Mouse (Mus musculus) neural tube, embryonic 12.5 days (tissue): ENCODE measurements at regions not wholly inside any gene's neighbourhood (a gene's known extent, or its start where the extent isn't known, plus 50 kb on each side); places are given as distances from the start of the nearest gene placed in this dataset.
"Not testable (repeated sequence)": the region's sequence is repeated elsewhere in the genome, so short reads cannot be mapped to it uniquely, and the experiment has no call there.

Experiments used
- ATAC-seq: fragments of 200-750 bp; cut with Nextera tagmentation; 2 replicates; pipeline ENCODE4 v1.8.0; 2017; ENCODE audit warnings: low read depth, mild to moderate bottlenecking, moderate TSS enrichment, moderate library complexity; ENCODE audit not compliant: low FRiP score
- H3K27ac ChIP-seq: fragments of 300-500 bp; sonication (generic); 2 replicates; pipeline ENCODE4 v1.5.1; 2016
- H3K27me3 ChIP-seq: fragments of 300-500 bp; sonication (generic); replicated peaks from 2 replicates; pipeline ENCODE4 v1.6.1; 2016; ENCODE audit warnings: mild to moderate bottlenecking
- H3K36me3 ChIP-seq: fragments of 300-500 bp; sonication (generic); 2 replicates; pipeline ENCODE4 v1.6.1; 2016; ENCODE audit warnings: mild to moderate bottlenecking
- H3K4me1 ChIP-seq: fragments of 300-500 bp; sonication (generic); 2 replicates; pipeline ENCODE4 v1.6.1; 2016
- H3K4me2 ChIP-seq: fragments of 300-500 bp; sonication (generic); replicated peaks from 2 replicates; pipeline ENCODE4 v1.6.1; 2016; ENCODE audit warnings: mild to moderate bottlenecking
- H3K4me3 ChIP-seq: fragments of 300-500 bp; sonication (generic); 2 replicates; pipeline ENCODE4 v1.5.1; 2016
- H3K9ac ChIP-seq: fragments of 300-500 bp; sonication (generic); 2 replicates; pipeline ENCODE4 v1.6.1; 2016; ENCODE audit warnings: mild to moderate bottlenecking
- H3K9me3 ChIP-seq: fragments of 300-500 bp; sonication (generic); 2 replicates; pipeline ENCODE4 v1.6.1; 2016; ENCODE audit warnings: mild to moderate bottlenecking
- WGBS: fragments of 180-500 bp; shearing (Covaris S2); methylation state at CpG from one replicate; pipeline ENCODE4 v1.1.7; 2016; 5-methylcytosine and 5-hydroxymethylcytosine counted together

DNA sequence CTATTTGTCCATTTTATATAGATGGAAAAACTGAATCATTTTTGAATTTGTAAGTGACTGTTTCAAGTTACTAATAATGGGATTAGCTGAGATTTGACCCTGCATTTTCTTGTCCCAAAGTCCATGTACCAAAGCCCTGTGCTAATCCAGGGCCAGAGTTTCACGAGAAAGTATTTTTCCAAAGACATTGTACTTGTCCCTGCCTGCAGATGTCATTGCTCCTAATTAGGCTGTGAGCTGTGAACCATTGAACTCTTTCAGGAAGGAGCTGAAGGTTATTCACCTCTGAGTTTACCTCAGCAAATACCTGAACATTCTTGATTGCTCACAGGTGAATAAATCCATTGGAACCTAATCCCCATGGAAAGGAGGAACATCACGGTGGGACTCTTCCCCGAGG is 154.5 kb upstream of the Slc13a1 start:
- 86% methylated on average over 3 of the region's 3 CpGs for WGBS

DNA sequence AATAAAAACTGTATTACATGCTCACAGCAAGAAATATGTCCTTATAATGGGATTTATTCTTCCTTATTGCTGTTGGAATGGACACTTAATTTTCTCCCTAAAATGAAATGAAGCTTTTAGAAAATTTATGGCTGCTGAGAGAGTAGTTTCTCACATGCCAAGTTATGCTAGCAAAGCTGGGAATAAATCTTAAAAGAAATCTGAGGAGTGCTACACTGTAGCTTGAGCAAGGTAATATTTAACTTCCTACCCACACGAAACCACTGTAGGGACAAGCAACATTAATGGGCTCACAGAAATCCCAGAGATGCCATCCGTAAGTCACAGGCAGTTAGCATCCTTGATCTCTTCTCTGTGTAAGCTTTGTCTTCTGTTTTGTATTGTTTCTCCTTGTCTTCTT is 151.0 kb upstream of the Slc13a1 start:
- no peak for ATAC-seq
- H3K36me3 ChIP-seq: no peaks in the 10 kb centered on the region
- H3K9ac ChIP-seq: no peak overlapping the region
- H3K4me2 ChIP-seq: no peak overlapping the region
- H3K27me3 ChIP-seq: no peaks in the 10 kb centered on the region
- no peak overlapping the region for H3K4me3 ChIP-seq
- 69% methylated on average over 2 of the region's 2 CpGs for WGBS
- H3K4me1 ChIP-seq: no peaks in the 10 kb centered on the region
- H3K9me3 ChIP-seq: no peaks in the 10 kb centered on the region
- H3K27ac ChIP-seq: no peak overlapping the region

More for the DNA sequence above, 154.5 kb upstream of the Slc13a1 start:
- ATAC-seq: no peak
- H3K27me3 ChIP-seq: no peaks in the 10 kb centered on the region
- H3K4me2 ChIP-seq: no peak overlapping the region
- H3K4me3 ChIP-seq: no peak overlapping the region
- H3K9me3 ChIP-seq: no peaks in the 10 kb centered on the region
- H3K4me1 ChIP-seq: no peaks in the 10 kb centered on the region
- no peak overlapping the region for H3K9ac ChIP-seq
- H3K27ac ChIP-seq: no peak overlapping the region
- no peaks in the 10 kb centered on the region for H3K36me3 ChIP-seq

DNA sequence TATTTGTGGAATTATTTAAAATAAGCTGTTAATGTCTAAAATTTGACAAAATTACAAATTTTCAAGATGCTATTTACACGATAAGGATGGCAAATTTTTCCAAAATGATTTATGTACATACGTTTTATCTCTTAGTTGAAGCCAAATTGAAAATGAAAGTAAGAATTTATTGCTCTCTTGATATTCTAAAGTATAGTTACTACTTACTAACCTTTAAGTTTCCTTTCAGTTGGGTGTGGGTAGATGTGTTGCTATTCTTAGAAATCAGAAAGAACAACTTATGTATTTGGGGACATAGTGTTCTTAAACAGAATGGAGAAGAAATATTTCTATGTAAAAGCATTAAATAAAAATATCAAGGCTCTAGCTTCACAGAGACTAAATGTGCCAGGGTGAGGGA is 142.8 kb upstream of the Slc13a1 start:
- no peak overlapping the region for H3K4me2 ChIP-seq
- no peaks in the 10 kb centered on the region for H3K4me1 ChIP-seq
- H3K36me3 ChIP-seq: no peaks in the 10 kb centered on the region
- ATAC-seq: no peak
- H3K27me3 ChIP-seq: no peaks in the 10 kb centered on the region
- no peak overlapping the region for H3K4me3 ChIP-seq
- no peaks in the 10 kb centered on the region for H3K9me3 ChIP-seq
- WGBS: 89% methylated on average over 2 of the region's 2 CpGs
- H3K27ac ChIP-seq: no peak overlapping the region
- no peak overlapping the region for H3K9ac ChIP-seq

DNA sequence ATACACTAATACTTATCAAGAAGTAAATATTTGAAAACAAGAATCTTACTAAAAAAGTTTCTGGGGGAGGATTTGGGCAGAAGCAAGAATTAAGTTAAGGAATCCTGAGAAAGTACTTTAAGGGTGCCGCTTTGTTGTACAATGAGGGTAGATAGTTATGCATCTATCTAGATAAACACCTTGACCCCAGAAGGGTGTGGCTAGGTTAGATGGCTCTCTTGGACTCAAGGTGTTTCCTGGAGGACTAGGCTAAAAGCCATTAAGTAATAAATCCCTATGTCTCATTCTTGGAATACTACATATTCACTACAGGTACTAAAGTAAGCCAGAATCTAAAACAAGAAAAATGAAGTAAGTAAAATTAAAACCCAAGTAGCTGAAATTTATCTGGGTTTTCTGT is 141.9 kb upstream of the Slc13a1 start:
- ATAC-seq: no peak
- Histone ChIP-seq H3K4me3 (no peak overlapping the region), H3K27me3 (no peaks in the 10 kb centered on the region), H3K9ac (no peak overlapping the region), H3K9me3 (no peaks in the 10 kb centered on the region), H3K4me1 (no peaks in the 10 kb centered on the region), H3K36me3 (no peaks in the 10 kb centered on the region), H3K4me2 (no peak overlapping the region), H3K27ac (no peak overlapping the region)
- 93% methylated on average over 1 of the region's 1 CpGs for WGBS

DNA sequence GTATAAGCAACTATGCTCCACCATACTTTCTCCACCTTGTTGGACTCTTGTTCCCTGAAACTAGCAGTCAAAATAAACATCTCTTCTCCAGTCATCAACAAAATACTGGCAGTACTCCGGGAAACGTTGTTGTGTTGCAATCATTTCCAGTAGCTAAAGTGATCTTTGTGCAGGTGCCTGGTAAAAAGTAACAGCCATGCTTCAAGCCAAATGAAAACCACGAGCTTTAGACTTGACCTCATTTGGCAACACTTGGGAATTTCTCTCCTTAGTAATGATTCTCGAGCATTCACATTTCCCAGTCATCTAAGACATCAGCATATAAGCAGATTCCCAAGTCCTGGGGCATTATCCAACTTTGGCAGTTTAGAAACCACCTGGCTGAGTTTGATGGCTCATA is 133.8 kb upstream of the Slc13a1 start:
- Histone ChIP-seq H3K9me3 (no peaks in the 10 kb centered on the region), H3K27me3 (no peaks in the 10 kb centered on the region), H3K4me2 (no peak overlapping the region), H3K27ac (no peak overlapping the region), H3K9ac (no peak overlapping the region), H3K4me1 (no peaks in the 10 kb centered on the region), H3K36me3 (no peaks in the 10 kb centered on the region), H3K4me3 (no peak overlapping the region)
- WGBS: 83% methylated on average over 4 of the region's 4 CpGs
- ATAC-seq: no peak

DNA sequence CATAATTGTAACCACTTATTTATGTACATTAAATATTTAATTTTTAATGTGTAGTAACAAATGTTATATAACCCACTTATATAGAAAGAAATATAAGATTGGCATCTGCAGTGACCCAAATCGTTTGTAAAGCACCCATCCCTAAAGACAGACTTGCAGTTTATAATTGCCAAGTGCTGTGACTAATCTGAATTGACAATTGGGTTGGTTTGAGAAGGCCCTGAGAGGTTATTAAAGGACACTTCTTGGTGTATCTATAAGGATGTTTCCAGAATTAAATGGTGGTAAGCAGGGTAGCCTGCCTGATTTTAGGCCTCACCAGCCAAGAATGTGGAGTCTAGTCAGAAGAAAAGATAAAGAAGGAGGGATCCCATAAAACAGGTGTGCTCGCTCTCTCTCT is 133.3 kb upstream of the Slc13a1 start:
- H3K27me3 ChIP-seq: no peaks in the 10 kb centered on the region
- H3K4me3 ChIP-seq: no peak overlapping the region
- H3K4me1 ChIP-seq: no peaks in the 10 kb centered on the region
- WGBS: 83% methylated on average over 2 of the region's 2 CpGs
- no peaks in the 10 kb centered on the region for H3K36me3 ChIP-seq
- no peak for ATAC-seq
- no peaks in the 10 kb centered on the region for H3K9me3 ChIP-seq
- H3K9ac ChIP-seq: no peak overlapping the region
- H3K4me2 ChIP-seq: no peak overlapping the region
- H3K27ac ChIP-seq: no peak overlapping the region

DNA sequence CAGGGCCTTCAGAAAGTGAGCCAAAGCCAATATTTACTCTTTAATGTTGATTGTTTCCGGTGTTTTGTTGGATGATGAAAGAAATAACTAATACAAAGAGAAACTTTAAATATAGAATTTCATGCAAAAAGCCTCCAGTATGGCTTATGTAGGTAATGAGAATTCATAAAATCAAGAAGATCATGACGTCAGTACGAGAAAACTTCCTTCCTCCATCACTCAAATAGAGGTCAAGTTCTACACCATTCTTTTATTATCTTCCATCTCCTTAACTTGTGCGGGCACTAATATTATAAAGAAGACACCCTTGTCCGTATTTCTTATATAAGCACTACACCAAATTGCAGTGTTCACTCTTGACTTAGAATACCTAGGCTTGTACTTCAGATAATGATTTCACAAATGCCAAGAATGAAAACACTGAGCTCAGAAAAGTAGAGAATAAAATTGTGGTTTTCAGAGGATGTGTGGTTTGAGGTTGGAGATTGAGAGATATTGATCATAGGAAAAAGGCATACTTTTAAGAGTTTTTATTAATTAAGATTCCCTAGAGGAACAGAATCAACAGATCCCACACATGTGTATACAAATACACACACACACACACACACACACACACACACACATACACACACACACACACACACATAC is 130.8 kb upstream of the Slc13a1 start:
- 95% methylated on average over 5 of the region's 5 CpGs for WGBS
- no peaks in the 10 kb centered on the region for H3K9me3 ChIP-seq
- ATAC-seq: no peak
- H3K36me3 ChIP-seq: no peaks in the 10 kb centered on the region
- H3K4me2 ChIP-seq: no peak overlapping the region
- no peak overlapping the region for H3K27ac ChIP-seq
- H3K27me3 ChIP-seq: no peaks in the 10 kb centered on the region
- no peaks in the 10 kb centered on the region for H3K4me1 ChIP-seq
- no peak overlapping the region for H3K4me3 ChIP-seq
- no peak overlapping the region for H3K9ac ChIP-seq

DNA sequence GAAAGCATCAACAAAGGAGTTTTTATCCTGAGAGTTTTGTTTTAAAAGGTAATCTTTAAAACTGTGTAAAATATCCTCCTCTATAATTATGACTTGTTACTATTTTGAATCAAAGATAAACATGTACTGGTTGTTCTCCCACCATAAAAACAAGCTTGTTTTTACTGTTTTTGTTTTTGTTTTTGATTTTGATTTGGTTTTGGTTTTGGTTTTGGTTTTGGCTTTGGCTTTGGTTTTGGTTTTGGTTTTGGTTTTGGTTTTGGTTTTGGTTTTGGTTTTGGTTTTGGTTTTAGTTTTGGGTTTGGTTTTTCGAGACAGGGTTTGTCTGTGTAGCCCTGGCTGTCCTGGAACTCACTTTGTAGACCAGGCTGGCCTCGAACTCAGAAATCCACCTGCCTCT is 120.9 kb upstream of the Slc13a1 start:
- H3K27me3 ChIP-seq, H3K4me2 ChIP-seq, H3K27ac ChIP-seq, ATAC-seq, H3K4me1 ChIP-seq, H3K4me3 ChIP-seq, H3K9me3 ChIP-seq, H3K9ac ChIP-seq, H3K36me3 ChIP-seq: not testable (repeated sequence)
- WGBS: 88% methylated on average over 2 of the region's 2 CpGs

DNA sequence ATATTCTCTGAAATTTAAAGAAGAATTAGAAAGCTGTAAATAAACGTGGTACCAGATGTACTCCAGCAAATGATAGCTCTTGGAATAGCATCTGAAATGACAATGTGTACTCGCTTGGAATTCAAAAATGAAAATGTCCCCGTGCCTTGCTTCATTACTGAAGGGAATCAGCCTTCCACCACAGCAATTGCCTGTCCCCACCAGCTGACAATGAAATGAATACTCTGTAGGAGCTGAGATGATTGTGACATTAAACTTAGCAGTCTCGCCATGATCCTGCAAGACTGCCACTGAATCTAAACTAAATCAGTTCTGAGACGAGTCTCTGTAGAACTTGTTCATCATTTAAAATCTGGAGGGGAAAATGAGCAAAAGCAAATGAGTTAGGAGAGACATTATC is 104.9 kb upstream of the Slc13a1 start:
- 81% methylated on average over 5 of the region's 5 CpGs for WGBS
- H3K9ac ChIP-seq: no peak overlapping the region
- no peaks in the 10 kb centered on the region for H3K36me3 ChIP-seq
- no peak overlapping the region for H3K27ac ChIP-seq
- no peaks in the 10 kb centered on the region for H3K27me3 ChIP-seq
- H3K4me2 ChIP-seq: no peak overlapping the region
- no peaks in the 10 kb centered on the region for H3K4me1 ChIP-seq
- H3K4me3 ChIP-seq: no peak overlapping the region
- ATAC-seq: no peak
- H3K9me3 ChIP-seq: no peaks in the 10 kb centered on the region

DNA sequence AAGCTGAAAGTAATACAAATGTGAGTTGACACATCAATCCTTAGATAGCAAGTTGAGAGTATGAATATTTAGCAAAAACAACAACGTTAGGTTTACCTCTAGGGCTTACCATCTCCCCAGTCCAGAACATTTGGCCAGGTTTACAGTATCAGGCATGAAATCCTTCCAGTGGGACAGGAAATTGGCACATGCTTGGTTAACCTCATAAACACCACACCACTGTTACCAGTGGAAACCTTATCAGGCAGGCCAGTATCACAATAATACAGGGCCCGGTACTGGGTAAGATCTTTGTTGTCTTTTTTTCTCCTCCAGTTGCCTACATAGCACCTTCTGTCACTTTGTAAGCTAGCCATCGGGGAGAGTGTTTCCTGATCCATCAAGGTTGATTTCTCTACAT is 101.7 kb upstream of the Slc13a1 start:
- no peaks in the 10 kb centered on the region for H3K4me1 ChIP-seq
- H3K9ac ChIP-seq: no peak overlapping the region
- 89% methylated on average over 3 of the region's 3 CpGs for WGBS
- H3K4me3 ChIP-seq: no peak overlapping the region
- no peaks in the 10 kb centered on the region for H3K36me3 ChIP-seq
- no peak overlapping the region for H3K4me2 ChIP-seq
- no peaks in the 10 kb centered on the region for H3K27me3 ChIP-seq
- H3K27ac ChIP-seq: no peak overlapping the region
- no peak for ATAC-seq
- H3K9me3 ChIP-seq: no peaks in the 10 kb centered on the region

DNA sequence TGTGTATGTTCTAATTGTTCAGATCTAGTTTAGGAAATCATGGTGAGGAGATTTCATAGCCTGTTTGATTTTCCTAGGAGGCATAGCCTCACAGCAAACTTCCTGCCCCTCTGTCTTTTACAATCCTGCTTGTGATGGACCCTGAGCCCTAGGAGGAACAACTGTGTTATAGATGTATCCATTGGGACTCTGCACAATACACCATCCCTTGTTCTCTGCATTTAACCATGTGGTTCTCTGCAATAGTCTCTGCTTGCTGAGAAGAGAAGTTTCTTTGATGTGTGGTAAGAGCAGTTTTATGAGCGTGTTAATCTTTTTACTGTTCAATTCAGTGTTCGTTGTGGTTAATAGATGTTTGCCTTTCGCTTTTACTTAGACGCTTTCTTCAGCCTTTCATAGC is 95.9 kb upstream of the Slc13a1 start:
- Histone ChIP-seq H3K9ac (no peak overlapping the region), H3K36me3 (no peaks in the 10 kb centered on the region), H3K4me3 (no peak overlapping the region), H3K27ac (no peak overlapping the region), H3K4me2 (no peak overlapping the region), H3K27me3 (no peaks in the 10 kb centered on the region), H3K9me3 (no peaks in the 10 kb centered on the region), H3K4me1 (no peaks in the 10 kb centered on the region)
- ATAC-seq: no peak
- 34% methylated on average over 4 of the region's 4 CpGs for WGBS

DNA sequence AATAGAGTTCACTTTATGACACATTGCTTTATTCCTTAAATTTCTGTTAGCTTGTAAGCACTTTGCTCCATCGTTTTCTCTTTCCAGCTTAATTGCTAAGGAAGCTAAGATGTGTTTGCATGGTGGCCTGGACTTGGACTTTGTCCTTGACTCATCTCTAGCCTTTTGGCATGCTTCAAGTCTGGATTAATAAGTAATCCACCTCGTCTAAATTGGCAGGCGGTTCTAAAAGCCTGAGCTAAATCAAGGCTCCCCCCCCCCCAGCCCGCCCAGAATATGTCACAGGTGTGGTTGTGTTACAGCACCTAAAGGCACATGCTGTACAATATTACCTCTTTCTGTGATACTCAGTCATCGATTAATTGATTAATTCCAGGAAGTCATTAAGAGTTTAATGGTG is 94.7 kb upstream of the Slc13a1 start:
- Histone ChIP-seq H3K27ac (no peak overlapping the region), H3K36me3 (no peaks in the 10 kb centered on the region), H3K4me2 (no peak overlapping the region), H3K4me3 (no peak overlapping the region), H3K9me3 (no peaks in the 10 kb centered on the region), H3K27me3 (no peaks in the 10 kb centered on the region), H3K4me1 (no peaks in the 10 kb centered on the region), H3K9ac (no peak overlapping the region)
- no peak for ATAC-seq
- 83% methylated on average over 5 of the region's 5 CpGs for WGBS

DNA sequence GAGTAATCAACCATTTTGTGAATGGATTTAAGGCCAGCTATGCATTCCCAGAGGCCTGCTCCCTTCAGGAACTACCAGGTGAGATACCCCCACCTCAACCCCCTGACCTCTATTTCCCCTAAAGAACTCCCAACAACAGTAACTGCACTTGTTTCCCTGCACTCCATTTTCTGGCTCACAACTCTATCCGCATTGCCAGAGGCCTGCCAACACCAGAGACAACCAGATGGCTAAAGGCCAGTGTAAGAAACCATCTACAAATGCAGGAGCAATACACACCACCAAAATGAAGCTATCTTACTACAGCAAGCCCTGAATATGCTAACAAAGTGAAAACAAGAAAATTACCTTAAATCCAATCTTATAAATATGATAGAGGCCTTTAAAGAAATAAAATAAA is 77.7 kb upstream of the Slc13a1 start:
- Histone ChIP-seq H3K9me3 (no peaks in the 10 kb centered on the region), H3K4me3 (no peak overlapping the region), H3K4me2 (no peak overlapping the region), H3K4me1 (no peaks in the 10 kb centered on the region), H3K27me3 (no peaks in the 10 kb centered on the region), H3K36me3 (no peaks in the 10 kb centered on the region), H3K27ac (no peak overlapping the region), H3K9ac (no peak overlapping the region)
- ATAC-seq: no peak
- WGBS: 85% methylated on average over 1 of the region's 1 CpGs
